Mouse (Mus musculus) myocyte (in vitro differentiated cells): ENCODE measurements around the gene Arpc1a.

ENCODE experiments used
- E2F4 ChIP-seq: IDR thresholded peaks from one replicate; pipeline ENCODE4 v1.6.1; 2011; ENCODE audit warnings: mild to moderate bottlenecking, control low read depth, moderate library complexity; ENCODE audit not compliant: insufficient read depth
- MAX ChIP-seq: IDR thresholded peaks from one replicate; pipeline ENCODE4 v1.6.1; 2011; ENCODE audit warnings: low read depth, mild to moderate bottlenecking, control low read depth
- POLR2A ChIP-seq: IDR thresholded peaks from one replicate; pipeline ENCODE4 v1.6.1; 2011; ENCODE audit warnings: low read depth, mild to moderate bottlenecking, control low read depth, moderate library complexity; ENCODE audit not compliant: insufficient read length
- POLR2AphosphoS2 ChIP-seq: IDR thresholded peaks from one replicate; pipeline ENCODE4 v1.6.1; 2011; ENCODE audit warnings: low read depth, control low read depth; ENCODE audit not compliant: insufficient read length
- REST ChIP-seq: IDR thresholded peaks from one replicate; pipeline ENCODE4 v1.6.1; 2011; ENCODE audit warnings: mild to moderate bottlenecking, control low read depth, moderate library complexity; ENCODE audit not compliant: insufficient read depth, insufficient read length
- TCF12 ChIP-seq: IDR thresholded peaks from one replicate; pipeline ENCODE4 v1.6.1; 2011; ENCODE audit warnings: mild to moderate bottlenecking, control low read depth; ENCODE audit not compliant: poor library complexity, insufficient read depth, severe bottlenecking
- USF1 ChIP-seq: IDR thresholded peaks from one replicate; pipeline ENCODE4 v1.6.1; 2011; ENCODE audit warnings: low read depth, mild to moderate bottlenecking, control low read depth, moderate library complexity

DNA sequence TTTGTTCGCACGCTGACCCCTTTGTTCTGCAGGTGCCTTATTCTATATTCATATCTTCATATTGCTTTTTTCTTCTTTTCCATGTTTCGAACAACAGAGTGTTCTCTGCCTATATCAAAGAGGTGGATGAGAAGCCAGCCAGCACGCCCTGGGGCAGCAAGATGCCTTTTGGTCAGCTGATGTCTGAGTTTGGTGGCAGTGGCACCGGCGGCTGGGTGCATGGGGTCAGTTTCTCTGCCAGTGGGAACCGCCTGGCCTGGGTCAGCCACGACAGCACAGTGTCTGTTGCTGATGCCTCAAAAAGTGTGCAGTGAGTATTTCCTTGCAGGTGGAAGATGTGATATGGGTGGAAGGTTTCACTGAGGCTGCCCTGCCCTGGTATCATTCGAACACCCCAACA lies 17.3 kb downstream of the Arpc1a start:
- TF ChIP-seq POLR2A (no peak), TCF12 (no peak), MAX (no peak), REST (no peak), USF1 (no peak), POLR2AphosphoS2 (no peak), E2F4 (no peak)
